Mouse (Mus musculus) left cerebral cortex, postnatal 14 days (tissue): ENCODE data around the gene Ikbkg. TPM values are rescaled to one million over a fixed set of nuclear protein-coding genes. Genes with fewer than 3 reads are reported as not detected.
"Not testable (repeated sequence)": the region's sequence is repeated elsewhere in the genome, so short reads cannot be mapped to it uniquely, and the experiment has no call there.

Source experiments
- DNase-seq, 2 experiments: peaks; one replicate each; pipeline ENCODE4 v3.0.0; 2021 to 2022; ENCODE audit warnings: low spot score in 2 of 2, mixed read lengths in 1 of 2
- intact Hi-C: fragments of 180-260 bp; cut with DNase I; formaldehyde crosslinking; loops from one replicate; pipeline ENCODE4 v1.15.1; 2025
- total RNA-seq, 2 experiments: library from RNA; stranded (reverse); gene quantifications; 2 replicates each; pipeline ENCODE4 v1.2.3; 2021

Gene Ikbkg
- total RNA-seq, 2 experiments from 2014 or later = 41.9 to 46.8 TPM

GRCm38 (mm10) chrX:74428826-74429276, 35.8 kb downstream of the Ikbkg start, which contains the start of gene G6pdx:
G6pdx (minus strand) TSS chrX:74429194.
- intact Hi-C loops = no loop called here
- DNase-seq = peak; percentile 81 to 82

- DNase-seq = peak; percentile 60 to 68
- intact Hi-C loops = no loop called here
Measured at GRCm38 (mm10) chrX:74429290-74429821, 36.3 kb downstream of the Ikbkg start.

GRCm38 (mm10) chrX:74451157-74451912, 58.2 kb downstream of the Ikbkg start:
- DNase-seq = no peak
- intact Hi-C loops = loop anchor here (10.0 kb wide), 1 partner anchor 643 kb away; the partner anchor contains the start of gene Dkc1

GRCm38 (mm10) chrX:74452773-74453172, 59.7 kb downstream of the Ikbkg start:
- DNase-seq = peak in 1 of 2 experiments; percentile 56
- intact Hi-C loops = loop anchor here (10.0 kb wide), 1 partner anchor 642 kb away; the partner anchor contains the start of gene Dkc1

- intact Hi-C loops, DNase-seq: not testable (repeated sequence)
Measured at GRCm38 (mm10) chrX:74481349-74481885, 88.3 kb downstream of the Ikbkg start, which contains the start of gene Gm6880. Gm6880 (minus strand) TSS chrX:74481399.

- DNase-seq = no peak
- intact Hi-C loops = no loop called here
Measured at GRCm38 (mm10) chrX:74497131-74497530, 104.0 kb downstream of the Ikbkg start.

Other genes starting within 250 kb of the Ikbkg start
- gene Tex28, start 225.5 kb upstream of the Ikbkg start, total RNA-seq = not detected
- gene Tktl1, start 216.0 kb upstream of the Ikbkg start, total RNA-seq = not detected
- gene Flna, start 143.5 kb upstream of the Ikbkg start, total RNA-seq = 100 to 1,000 TPM in 1 of 2 experiments, 10 to 100 TPM in 1; 89.1 to 100 TPM
- 10 to 100 TPM; 38.9 to 40.4 TPM for gene Emd, start 138.6 kb upstream of the Ikbkg start, total RNA-seq
- 100 to 1,000 TPM; 124 to 140 TPM for gene Rpl10, start 122.5 kb upstream of the Ikbkg start, total RNA-seq
- gene Taz, start 111.4 kb upstream of the Ikbkg start, total RNA-seq = 10 to 100 TPM; 51.2 to 53.1 TPM
- 1 to 10 TPM; 1.4 to 2.0 TPM for gene Dnase1l1, start 111.0 kb upstream of the Ikbkg start, total RNA-seq
- gene Atp6ap1, start 96.2 kb upstream of the Ikbkg start, total RNA-seq = 100 to 1,000 TPM; 351 to 367 TPM
- 100 to 1,000 TPM; 663 to 673 TPM for gene Gdi1, start 88.3 kb upstream of the Ikbkg start, total RNA-seq
- 10 to 100 TPM; 35.4 to 38.5 TPM for gene Fam50a, start 80.3 kb upstream of the Ikbkg start, total RNA-seq
- gene Plxna3, start 64.2 kb upstream of the Ikbkg start, total RNA-seq = 10 to 100 TPM; 33.3 to 33.8 TPM
- gene Lage3, start 39.7 kb upstream of the Ikbkg start, total RNA-seq = 10 to 100 TPM; 30.5 to 33.0 TPM
- 10 to 100 TPM; 59.0 to 62.6 TPM for gene Ubl4a, start 20.1 kb upstream of the Ikbkg start, total RNA-seq
- gene Slc10a3, start 19.9 kb upstream of the Ikbkg start, total RNA-seq = 1 to 10 TPM; 2.1 to 3.2 TPM
- gene Fam3a, start within 50 bp of the Ikbkg start, total RNA-seq = 10 to 100 TPM; 20.0 to 27.0 TPM
- 10 to 100 TPM; 22.8 to 24.4 TPM for gene G6pdx, start 35.9 kb downstream of the Ikbkg start, total RNA-seq
- not detected for gene Gm6880, start 88.1 kb downstream of the Ikbkg start, total RNA-seq
- not detected for gene Olfr1326-ps1, start 181.6 kb downstream of the Ikbkg start, total RNA-seq
- gene Olfr1325, start 199.4 kb downstream of the Ikbkg start, total RNA-seq = not detected